ENCODE assay signal across 8 mouse cellular contexts in the genomic region with DNA sequence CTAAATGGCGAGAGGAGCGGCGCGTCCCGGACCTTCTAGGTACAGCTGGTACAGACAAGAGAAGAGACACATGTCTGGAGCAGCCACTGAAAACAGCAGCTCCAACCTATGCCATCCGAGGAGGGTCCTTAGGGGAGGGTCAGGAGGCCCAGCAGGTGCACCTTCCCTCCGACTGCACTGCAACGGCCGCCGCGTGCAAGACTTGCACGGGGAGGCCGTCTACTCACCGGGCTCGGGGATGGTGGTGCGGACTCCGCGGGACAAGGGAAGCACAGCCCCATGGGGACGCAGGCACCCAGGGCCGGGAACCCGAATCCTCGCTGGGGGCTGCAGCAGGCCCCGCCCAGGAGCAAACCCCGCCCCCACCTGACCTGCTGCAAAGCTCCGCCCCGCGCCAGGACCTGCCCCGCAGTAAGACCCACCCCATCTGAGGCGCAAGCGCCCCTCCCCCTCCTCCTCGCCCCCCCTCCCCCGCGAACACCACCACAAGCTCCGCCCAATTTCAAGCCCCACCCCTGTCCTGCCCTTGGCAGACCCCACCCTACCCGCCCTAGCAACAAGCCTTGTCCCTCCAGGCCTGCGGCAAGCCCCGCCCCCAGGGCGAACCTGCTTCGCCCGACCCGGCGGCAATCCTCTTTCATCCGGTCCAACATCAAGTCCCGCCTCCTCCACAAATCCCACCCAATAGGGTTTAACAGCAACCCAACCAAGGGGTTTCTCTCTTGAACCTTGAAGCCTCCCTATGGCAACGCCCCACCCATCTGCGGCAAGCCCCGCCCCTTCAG. TPM values are rescaled to one million over a fixed set of nuclear protein-coding genes. Genes with fewer than 3 reads are reported as not detected.
DNase-seq lines count a peak whose midpoint lies in the region; ATAC-seq and TF ChIP-seq lines count a peak whose summit lies in the region.

Svip (minus strand) TSS at position 508 of the 785 bp plus-strand sequence.

- H3K79me2 ChIP-seq in liver, adult 2 months (ENCODE audit: control insufficient read depth, insufficient read depth, low read length) = no peaks in the 10 kb centered on the region

- peak within 1 kb of the TSS; percentile 79 for H3K9ac ChIP-seq in heart, embryonic 13.5 days
- H3K9ac ChIP-seq in kidney, postnatal 0 days (ENCODE audit: low read depth, low read length) = peak within 1 kb of the TSS; percentile 48
- peak within 1 kb of the TSS; percentile 81 for H3K9ac ChIP-seq in liver, adult 2 months (ENCODE audit: low read depth, low read length)

- H3K4me2 ChIP-seq in heart, embryonic 13.5 days = peak within 1 kb of the TSS; percentile 84
- H3K4me2 ChIP-seq in kidney, postnatal 0 days (ENCODE audit: low read length) = peak within 1 kb of the TSS; percentile 57

- no peak for TF ChIP-seq CTCF in kidney, postnatal 0 days (IDR thresholded peaks at IDR 0.05; ENCODE audit: low read depth)
- TF ChIP-seq CTCF in liver, adult 2 months (IDR thresholded peaks at IDR 0.05; ENCODE audit: low read depth, low read length) = no peak

- ATAC-seq in heart, embryonic 13.5 days (ENCODE audit: extremely low read depth, insufficient number of reproducible peaks, low FRiP score, low TSS enrichment) = peak; percentile 90
- ATAC-seq in kidney, postnatal 0 days (replicated peaks; ENCODE audit: low FRiP score, low read depth) = peak; percentile 96
- ATAC-seq in monocyte, adult 5-6 weeks (replicated peaks; ENCODE audit: insufficient number of reproducible peaks, low FRiP score, low TSS enrichment, poor library complexity, severe bottlenecking) = peak; percentile 72

- DNase-seq in B cell, adult 2 months = peak; percentile 77 to 82
- peak; percentile 84 for DNase-seq in c-Kit-positive CD71-negative TER-119-negative erythroid progenitor cells, embryonic 14.5 days (ENCODE audit: low read depth)
- peak; percentile 24 for DNase-seq in fibroblast of lung, adult 2 months (ENCODE audit: low read depth)
- peak; percentile 96 for DNase-seq in kidney, postnatal 0 days (ENCODE audit: low spot score)
- no peak for DNase-seq in liver, adult 2 months (ENCODE audit: extremely low read depth, low read depth, low spot score)
- DNase-seq in spleen, postnatal 36 days (ENCODE audit: low spot score in 2 of 2) = peak; percentile 80 to 90

- H3K27me3 ChIP-seq in heart, embryonic 13.5 days (replicated peaks) = 0 out of 2 replicates have a peak, but pooled peaks cover 4% of the 10 kb centered on the region
- no peaks in the 10 kb centered on the region for H3K27me3 ChIP-seq in kidney, postnatal 0 days (ENCODE audit: insufficient read depth, low read length)
- no peaks in the 10 kb centered on the region for H3K27me3 ChIP-seq in liver, adult 2 months (ENCODE audit: control insufficient read depth, insufficient read depth, low read length)

- peak within 1 kb of the TSS; percentile 69 for H3K27ac ChIP-seq in heart, embryonic 13.5 days (replicated peaks)
- peak within 1 kb of the TSS; percentile 71 for H3K27ac ChIP-seq in kidney, postnatal 0 days
- H3K27ac ChIP-seq in liver, adult 2 months (replicated peaks; ENCODE audit: insufficient read depth, low read depth, low read length) = peak within 1 kb of the TSS; percentile 61

- H3K36me3 ChIP-seq in heart, embryonic 13.5 days = no peaks in the 10 kb centered on the region
- no peaks in the 10 kb centered on the region for H3K36me3 ChIP-seq in kidney, postnatal 0 days (ENCODE audit: insufficient read depth, low read length)
- no peaks in the 10 kb centered on the region for H3K36me3 ChIP-seq in liver, adult 2 months (ENCODE audit: control insufficient read depth, insufficient read depth, low read length)

- H3K4me1 ChIP-seq in heart, embryonic 13.5 days = peaks cover 5% of the 10 kb centered on the region; the same call in 1 of the 2 replicates
- no peaks in the 10 kb centered on the region for H3K4me1 ChIP-seq in kidney, postnatal 0 days (replicated peaks; ENCODE audit: insufficient read depth, low read length)
- H3K4me1 ChIP-seq in liver, adult 2 months (ENCODE audit: control insufficient read depth, insufficient read depth, low read length) = no peaks in the 10 kb centered on the region

- WGBS in heart, embryonic 13.5 days = under 1% methylated on average over 34 of the region's 47 CpGs
- under 1% methylated on average over 40 of the region's 47 CpGs for WGBS in kidney, postnatal 0 days
- WGBS in liver, adult 2 months = under 1% methylated on average over 42 of the region's 47 CpGs

- TF ChIP-seq POLR2A in liver, adult 2 months (IDR thresholded peaks at IDR 0.05; ENCODE audit: extremely low read depth, insufficient read depth, low read length) = peak; percentile 44; the same call in 1 of the 2 replicates

- H3K4me3 ChIP-seq in heart, embryonic 13.5 days = peak within 1 kb of the TSS; percentile 75
- peak within 1 kb of the TSS; percentile 51 for H3K4me3 ChIP-seq in kidney, postnatal 0 days (replicated peaks; ENCODE audit: low read depth, low read length)
- peak within 1 kb of the TSS; percentile 89 for H3K4me3 ChIP-seq in liver, adult 2 months (ENCODE audit: insufficient read depth, low read depth, low read length)

- H3K9me3 ChIP-seq in heart, embryonic 13.5 days = no peaks in the 10 kb centered on the region
- no peaks in the 10 kb centered on the region for H3K9me3 ChIP-seq in kidney, postnatal 0 days (replicated peaks; ENCODE audit: low read length)

RNA-seq across cellular contexts. Expression of gene Svip, which starts in this region (rescaled TPM):
- polyA plus RNA-seq in heart, embryonic 13.5 days (2015; fragmentation: Nextera tagmentation; extraction: Ambion mirVana) = 9.5 and 11.4 TPM in 2 replicates
- polyA plus RNA-seq in kidney, postnatal 0 days (2015; fragmentation: Nextera tagmentation; extraction: Ambion mirVana) = 13.4 and 13.8 TPM in 2 replicates
- total RNA-seq in liver, adult 2 months (2014; rRNA removed) = 12.7 and 15.9 TPM in 2 replicates
- polyA plus RNA-seq in liver, adult 2 months (2012; rRNA removed) = 4.4 and 5.6 TPM in 2 replicates
- total RNA-seq in monocyte, adult 5-6 weeks (2017) = 1.8 to 5.0 TPM (median 2.6 TPM) in 3 replicates
